Mouse (Mus musculus) T-cell, adult 2 months (primary cell): ENCODE results near the gene Tmem259.

Experiments used
- DNase-seq: peaks from one replicate; pipeline ENCODE4 v3.0.0; 2022; ENCODE audit warnings: low spot score

Tmem259 gene

DNA sequence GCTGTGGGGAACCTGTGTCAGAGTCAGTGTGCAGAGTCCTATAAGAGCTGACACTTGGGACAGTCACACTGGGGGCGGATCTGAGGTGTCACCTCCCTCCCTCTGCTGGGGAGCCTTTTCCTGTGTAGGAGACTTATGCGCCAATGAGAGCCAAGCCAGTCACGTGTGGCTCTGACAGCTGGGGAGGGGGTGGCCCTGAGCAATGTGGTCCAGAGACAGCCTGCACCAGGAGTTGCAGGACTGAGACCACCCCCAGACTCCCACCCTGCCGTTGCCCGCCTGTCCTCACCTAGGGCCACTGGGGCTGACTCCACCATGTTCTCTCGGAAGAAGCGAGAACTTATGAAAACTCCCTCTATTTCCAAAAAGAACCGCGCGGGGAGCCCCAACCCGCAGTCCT, 32.4 kb upstream of the Tmem259 start, which contains the start of gene Arhgap45:
Gene Arhgap45 (plus strand): TSS at position 143 of the 400 bp plus-strand sequence.
- peak; percentile 92 for DNase-seq

DNA sequence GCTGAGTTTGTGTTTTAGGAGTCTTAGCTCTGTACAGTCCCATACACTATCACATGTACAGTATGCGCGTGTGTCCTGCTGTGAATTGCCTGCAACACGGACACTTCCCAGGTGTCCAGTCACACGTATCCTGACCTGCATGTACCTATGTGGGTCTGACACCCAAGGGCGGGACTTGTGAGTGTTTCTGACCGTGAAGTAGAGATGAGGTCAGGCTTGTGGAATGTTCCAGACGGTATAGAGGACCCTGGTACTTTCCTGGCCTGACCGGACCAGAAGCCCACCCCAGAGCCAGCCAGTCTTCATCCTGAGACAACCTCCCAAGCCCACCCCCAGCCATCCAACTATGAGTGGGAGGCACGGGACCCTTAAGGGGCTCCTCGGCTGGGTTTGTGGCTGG, 31.5 kb upstream of the Tmem259 start:
- DNase-seq, result no peak

DNA sequence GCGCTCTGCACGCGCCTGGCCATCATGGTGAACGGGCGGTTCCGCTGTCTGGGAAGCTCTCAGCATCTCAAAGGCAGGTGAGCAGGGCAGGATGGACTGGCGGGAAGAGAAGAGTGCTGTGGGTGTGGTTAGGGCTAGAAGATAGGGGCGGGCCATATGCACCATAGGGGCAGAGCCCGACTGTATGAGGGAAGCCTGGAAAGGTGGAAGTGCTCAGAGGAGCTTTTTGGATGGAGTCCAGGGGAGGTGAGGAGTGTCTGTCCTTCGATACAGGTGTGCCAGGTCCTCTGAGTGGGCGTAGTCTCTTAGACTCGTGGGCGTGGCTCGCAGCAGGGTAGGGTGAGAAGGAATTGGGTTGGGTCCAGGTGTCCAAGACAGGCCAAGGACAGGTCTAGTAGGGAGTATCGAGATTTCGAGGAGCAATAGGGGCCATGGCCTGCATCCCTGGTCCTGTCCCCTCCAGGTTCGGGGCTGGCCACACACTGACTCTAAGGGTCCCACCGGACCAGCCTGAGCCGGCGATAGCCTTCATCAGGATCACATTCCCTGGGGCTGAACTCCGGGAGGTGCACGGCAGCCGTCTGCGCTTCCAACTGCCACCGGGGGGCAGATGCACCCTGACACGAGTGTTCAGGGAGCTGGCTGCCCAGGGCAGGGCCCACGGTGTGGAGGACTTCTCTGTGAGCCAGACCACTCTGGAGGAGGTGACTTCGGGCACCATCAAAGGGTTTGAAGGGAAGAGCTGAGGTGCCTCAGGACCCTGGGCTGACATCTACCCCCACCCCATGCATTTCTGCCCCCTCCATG, 30.6 kb upstream of the Tmem259 start:
- no peak for DNase-seq

DNA sequence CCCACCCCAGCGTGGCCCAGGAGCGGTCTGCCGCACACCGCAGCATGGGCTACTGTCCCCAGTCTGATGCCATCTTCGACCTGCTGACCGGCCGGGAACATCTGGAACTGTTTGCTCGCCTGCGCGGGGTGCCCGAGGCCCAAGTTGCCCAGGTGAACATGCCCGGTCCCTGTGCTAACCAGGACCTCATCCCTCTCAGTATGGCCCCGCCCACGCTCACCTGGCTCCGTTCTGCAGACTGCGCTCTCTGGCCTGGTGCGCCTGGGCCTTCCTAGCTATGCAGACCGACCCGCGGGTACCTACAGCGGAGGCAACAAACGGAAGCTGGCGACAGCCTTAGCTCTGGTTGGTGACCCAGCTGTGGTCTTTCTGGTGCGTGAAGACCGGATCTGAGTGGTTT, 29.5 kb upstream of the Tmem259 start:
- no peak for DNase-seq

DNA sequence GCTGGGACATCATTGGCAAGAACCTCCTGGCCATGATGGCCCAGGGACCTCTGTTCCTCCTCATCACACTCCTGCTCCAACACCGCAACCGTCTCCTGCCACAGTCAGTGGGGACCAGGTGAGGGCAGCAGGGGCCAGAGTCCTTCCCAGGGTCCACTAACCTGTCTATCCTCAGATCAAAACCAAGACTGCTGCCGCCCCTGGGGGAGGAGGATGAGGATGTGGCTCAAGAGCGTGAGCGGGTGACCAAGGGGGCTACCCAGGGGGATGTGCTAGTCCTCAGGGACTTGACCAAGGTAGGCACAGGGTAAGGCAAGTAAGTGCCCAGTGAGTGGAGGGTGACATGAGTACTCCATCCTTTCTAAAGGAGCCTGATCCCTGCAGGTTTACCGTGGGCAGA, 27.6 kb upstream of the Tmem259 start:
- DNase-seq, result no peak

DNA sequence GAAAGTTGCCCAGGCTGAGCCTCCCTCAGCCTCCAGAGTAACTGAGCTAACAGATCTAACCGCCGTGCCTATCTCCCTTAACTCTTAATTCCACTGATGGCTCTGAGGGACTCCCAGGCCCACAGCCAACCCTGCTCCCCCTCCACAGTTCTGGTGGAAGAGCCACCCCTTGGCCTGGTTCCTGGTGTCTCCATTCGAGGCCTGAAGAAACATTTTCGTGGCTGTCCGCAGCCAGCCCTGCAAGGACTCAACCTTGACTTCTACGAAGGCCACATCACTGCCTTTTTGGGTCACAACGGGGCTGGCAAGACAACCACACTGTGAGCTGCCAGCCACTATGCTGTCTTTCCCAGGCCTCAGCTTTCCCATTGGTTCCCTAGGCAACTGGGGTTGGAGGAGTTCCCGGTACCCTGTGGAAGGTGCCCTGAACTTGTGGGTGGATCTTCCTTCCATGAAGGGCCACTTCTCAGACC, 20.1 kb upstream of the Tmem259 start:
- no peak for DNase-seq

DNA sequence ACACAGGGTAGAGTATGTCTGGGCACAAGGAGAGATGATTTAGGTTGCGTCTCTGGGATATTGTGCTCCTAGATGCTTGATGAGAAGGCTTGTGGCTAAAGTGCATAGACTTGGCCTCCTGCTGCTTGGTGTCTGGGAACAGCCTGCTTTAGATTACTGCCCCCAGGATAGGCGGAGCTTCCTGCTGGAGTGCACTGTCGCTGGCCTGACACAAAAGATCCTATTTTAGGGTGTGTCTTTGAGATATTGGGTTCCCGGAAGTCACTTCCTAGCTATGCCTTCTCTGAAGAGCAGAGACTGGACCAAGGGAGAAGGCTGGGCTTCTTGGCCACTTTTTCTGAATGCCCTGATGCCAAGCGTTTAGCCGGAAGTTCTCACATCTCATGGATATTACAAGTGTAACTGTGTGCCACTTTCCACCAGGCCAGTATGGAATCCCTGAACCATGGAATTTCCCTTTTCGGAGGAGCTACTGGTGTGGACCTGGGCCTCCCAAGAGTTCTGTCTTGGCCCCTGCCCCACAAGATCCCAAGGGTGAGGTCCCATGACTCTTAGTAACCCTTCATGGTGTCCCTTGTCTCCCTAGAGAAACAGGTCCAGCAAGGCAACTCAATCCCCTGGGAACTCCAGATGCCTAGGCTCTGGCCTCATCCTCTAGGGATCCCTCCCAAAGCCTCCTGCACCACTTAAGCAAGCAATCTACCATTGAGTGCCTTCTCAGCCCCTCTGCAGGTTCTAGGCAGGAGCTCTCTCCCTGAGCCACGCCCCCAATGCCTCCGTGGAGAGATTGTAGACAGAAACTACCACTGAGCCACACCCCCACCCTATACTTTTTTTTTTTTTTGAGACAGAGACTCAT, 19.5 kb upstream of the Tmem259 start:
- no peak for DNase-seq

DNA sequence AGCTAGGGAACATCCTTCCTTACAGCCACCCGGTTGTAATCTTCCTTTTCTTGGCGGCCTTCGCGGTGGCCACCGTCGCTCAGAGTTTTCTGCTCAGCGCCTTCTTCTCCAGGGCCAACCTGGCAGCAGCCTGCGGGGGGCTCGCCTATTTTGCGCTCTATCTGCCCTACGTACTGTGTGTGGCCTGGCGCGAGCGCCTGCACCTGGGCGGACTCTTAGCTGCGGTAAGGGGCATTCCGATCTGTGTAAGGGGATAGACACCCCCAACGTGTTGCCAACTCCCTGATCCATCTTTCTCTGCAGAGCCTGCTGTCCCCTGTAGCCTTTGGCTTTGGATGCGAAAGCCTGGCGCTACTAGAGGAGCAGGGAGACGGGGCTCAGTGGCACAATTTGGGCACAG, 18.7 kb upstream of the Tmem259 start:
- no peak for DNase-seq

DNA sequence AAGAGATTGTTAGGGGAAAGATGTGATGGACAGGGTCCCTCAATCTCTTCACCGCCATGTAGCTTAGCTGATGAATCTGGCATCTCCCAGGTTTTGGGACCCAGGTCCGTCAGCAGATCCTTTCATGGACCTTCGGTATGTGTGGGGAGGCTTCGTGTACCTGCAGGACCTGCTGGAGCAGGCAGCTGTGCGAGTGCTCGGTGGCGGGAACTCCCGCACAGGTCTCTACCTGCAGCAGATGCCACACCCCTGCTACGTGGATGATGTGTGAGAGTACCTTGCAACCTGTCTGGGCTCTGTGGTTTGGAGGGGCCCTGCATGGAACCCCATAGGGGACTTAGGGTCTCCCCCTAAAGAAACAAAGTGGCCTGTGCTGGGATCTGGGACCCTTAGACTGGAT, 17.8 kb upstream of the Tmem259 start:
- DNase-seq, result no peak

DNA sequence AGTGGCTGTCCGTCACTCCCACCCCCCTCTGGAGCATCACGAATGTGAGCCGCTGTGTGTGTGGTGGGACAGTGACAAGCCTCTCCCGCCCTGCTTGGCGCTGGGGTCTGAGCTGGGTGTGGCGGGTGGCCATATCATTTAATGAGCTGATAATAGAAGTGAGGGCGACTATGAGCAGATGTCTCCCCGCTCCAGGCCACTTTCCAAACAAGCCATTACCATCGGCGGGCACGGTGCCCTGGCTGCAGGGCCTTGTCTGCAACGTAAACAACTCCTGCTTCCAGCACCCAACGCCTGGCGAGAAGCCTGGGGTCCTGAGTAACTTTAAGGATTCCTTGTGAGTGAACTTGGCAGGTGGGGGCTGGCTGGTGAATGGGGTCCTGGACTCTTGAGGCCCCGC, 13.7 kb upstream of the Tmem259 start:
- DNase-seq, result no peak

DNA sequence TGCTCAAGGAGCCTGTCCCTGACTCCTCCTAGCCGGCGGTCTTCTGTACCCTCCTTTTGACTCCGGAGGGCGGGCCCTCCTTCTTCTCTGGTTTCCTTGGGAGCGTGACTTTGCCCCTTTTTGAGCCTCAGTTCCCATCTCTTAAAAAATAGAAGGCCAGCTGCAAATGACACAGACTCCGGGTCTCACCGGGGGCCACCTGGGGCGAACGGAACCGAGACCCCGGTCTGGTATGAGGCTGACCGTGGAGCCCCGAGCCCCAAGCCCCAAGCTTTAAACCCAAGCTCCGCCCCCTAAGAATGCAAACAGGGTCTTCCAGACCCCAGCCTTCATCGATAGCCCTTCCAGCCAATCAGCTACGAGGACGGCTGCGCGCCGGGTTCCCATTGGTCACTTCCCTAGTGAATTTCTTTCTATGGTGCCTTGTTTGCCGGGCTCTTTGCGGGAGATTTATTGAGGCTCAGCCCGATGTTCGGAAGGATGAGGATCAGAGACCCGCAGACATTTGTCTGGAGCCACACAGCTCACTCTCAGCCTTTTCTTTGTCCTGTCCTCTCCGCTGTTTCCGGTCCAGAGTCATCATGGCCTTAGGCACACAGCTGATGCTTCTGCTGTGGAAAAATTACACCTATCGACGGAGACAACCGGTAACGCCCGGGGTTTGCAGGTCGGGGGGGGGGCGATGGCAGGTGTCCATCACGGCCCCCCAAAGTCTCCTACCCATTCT, 13.1 kb upstream of the Tmem259 start:
- no peak for DNase-seq

DNA sequence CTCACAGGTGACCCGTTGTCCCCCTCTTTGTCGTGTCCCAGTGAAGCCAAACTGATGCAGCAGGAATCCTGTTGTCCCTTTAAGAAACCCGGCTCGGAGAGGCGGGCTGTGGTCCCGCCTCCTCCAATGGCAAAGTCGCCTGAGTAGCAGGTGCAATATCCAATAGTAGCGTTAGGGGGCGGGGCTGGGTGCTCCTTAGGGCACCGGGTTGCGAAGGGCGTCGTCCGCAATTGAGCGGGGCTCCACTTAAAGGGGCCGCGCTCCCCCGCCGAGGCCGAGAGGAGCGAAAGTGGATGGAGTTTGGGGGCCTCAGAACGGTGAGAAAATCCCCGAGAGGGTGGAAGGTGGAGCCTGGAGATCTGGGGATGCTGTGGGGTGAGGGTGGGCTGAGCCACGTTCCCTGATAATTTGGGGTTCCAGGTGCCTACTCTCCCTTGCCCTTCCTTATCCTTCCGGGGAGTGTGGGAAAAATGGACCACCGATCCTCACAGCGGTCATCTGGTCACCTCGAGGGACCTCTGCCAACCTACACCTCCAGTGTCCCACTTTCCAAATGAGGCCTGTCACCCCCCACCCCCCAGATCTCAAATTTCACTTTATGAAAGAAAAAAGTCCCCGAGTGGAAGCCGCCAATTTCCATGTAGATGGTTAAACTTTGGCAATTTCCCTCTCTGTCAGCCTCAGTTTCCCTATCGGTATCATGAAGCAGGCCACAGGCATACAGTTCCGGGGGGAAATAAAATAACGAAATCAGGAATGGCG, 12.3 kb upstream of the Tmem259 start, which contains the start of gene Abca7:
Gene Abca7 (plus strand): TSS at position 223 of the 762 bp plus-strand sequence.
- peak; percentile 93 for DNase-seq

DNA sequence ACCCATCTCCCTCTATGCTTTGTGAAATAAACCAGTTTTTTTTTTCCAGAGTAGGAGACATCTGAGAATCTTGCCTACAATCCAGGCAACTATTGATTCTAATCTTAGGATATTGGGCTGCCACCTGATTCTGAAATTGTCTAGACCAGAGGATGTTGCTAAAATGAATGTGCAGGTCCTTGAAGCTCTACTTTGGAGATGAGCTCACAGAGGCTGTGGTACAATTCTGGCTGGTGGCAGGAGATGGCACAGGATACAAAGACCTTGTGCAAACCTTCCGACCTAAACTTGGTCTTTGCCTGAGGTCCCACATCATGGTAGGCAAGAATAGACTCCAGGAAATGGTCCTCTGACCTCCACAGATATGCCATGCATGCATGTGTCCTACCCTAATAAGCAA, 11.5 kb upstream of the Tmem259 start:
- DNase-seq, result no peak

DNA sequence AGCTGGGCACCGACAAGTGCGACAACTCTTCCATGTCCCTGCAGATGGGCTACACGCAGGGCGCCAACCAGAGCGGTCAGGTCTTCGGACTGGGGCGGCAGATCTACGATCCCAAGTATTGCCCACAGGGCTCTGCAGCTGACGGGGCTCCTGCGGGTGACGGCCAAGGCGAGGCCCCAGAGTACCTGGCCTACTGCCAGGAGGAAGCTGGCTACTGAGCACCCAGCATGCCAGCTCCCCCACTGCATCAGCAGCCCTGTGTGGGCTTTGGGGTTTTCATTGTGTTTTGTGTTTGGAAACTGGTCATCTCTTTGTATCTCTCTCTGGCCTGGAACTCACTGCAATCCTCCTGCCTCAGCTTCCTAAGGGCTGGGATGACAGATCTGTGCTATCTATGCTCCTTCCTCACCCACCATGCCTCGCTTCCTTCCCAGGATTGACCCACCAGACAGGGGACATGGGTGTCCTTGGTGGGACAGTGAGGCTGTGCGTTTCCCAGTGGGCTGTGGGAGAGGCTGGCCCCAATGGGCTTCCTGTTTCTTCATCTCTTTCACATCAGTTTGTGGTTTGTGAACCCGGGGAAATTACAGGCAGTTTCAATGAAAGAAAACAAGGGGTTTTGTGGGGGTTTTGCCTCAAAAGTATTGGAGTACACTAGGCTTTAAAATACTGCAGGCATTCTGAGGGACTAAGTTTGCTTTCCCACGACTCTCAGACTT, 10.4 kb upstream of the Tmem259 start:
- peak; percentile 53 for DNase-seq

DNA sequence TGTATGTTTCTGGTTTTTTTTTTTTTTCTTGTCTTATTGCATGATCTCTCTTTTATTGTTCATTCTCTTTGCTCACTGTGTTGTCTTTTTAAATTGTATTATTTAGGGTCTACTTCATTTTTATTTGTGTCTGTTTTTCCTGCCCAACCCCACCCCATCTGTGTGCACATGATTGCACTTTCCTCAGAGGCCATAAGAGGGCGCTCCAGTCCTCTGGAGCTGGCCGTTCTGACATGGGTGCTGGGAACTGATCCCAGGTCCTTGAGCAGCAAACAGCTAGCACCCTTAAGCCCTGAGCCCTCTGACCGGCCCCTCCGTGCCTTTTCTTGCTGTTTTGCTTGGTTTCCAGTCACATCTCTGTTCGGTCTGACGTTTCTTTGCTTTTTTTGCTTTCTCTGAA, 7.4 kb upstream of the Tmem259 start:
- DNase-seq, result no peak

DNA sequence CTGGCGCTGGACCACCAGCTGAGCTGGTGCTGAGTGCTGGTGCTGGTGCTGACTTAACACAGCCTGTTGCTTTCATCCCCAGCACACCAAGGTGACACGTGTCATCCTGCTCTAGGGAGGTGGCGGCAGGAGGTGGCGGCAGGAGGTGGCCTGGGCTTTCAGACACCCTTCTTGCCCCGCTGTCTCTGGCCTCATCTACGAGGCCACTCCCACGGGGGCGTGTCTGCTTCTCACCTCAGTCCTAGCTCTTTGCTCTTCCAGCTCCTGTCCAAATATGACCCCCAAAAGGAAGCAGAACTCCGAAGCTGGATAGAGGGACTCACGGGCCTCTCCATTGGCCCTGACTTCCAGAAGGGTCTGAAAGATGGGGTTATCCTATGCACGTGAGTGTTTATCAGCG, 7.0 kb upstream of the Tmem259 start:
- no peak for DNase-seq

DNA sequence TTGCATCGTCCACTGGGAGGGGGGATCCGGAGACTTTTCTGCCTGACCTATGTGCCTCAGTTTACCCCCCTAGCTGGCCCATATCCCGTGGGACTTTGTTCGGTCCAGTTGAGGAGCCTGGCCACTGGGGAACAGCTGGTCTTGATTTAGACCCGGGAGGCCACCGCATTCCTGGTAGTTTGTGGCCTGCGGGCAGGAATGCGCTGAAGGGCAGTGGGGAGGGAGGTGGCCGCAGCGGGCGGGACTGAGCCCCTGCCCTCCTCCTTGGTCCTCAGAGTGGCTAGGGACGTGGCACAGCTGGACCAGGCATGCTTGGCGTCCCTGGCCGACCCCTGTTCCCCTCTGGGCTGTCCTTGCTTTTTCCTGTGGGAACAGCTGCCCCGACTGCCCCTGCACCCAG, 5.7 kb upstream of the Tmem259 start:
- DNase-seq, result no peak

DNA sequence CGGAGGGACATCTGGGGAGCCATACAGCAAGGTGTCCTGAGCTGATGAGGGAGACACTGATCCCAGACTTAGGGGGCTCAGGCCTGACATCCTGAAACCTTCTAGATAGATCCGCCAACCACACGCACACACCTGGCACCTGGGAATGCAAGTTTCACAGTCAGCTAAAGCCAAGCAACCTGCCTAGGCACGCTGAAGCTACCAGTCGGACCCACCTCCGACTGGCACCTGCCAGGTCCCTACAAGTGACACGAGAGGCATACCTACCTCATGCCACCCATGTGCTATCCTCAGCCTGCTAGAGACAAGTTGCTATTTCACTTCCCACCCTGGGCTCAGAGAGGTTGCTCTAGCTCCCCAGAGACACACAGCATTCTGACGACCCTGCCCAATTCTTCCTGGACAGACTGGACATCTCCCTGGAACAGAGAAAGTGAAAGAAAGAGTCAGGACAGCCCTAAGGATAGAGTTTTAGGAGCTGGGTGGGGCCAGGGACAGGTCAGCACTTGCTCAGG, 5.2 kb upstream of the Tmem259 start:
- DNase-seq, result no peak

DNA sequence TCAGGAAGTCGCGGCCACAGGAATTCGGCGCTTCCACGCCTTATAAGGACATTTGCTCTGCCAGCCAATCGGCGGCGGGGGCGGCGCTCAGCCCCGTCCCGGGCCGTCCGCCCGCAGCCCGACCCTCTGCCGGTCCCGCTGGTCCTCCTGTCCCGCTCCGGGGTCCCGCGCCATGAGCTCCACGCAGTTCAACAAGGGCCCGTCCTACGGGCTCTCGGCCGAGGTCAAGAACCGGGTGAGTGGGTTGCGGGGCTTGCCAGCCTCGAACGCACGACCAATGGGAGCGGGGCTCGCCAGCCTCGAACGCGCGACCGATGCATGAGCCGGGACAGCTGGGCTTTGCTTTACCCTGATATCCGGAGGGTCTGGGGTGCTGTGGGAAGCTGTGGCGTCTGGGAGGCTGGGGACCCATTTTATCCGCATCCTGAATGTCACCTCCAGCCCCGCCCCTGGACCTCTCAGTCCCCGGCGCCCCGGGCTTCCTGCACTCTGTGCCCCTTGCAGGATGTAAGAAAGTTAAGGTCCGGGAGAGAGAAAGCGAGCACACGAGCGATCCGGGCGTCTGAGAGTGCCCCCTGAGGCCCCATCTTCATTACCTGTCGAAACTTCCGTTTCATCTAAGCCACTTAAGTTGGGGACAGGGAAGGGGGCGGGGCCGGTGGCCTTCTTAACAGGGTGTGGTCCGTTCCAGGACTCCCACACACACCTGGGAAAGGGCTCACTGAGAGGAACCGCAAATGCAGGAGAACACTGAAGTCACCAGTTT, 4.6 kb upstream of the Tmem259 start, which contains the start of gene Cnn2:
Gene Cnn2 (plus strand): TSS at position 79 of the 766 bp plus-strand sequence.
- DNase-seq, result peak; percentile 65
